Mouse (Mus musculus) natural killer cell, adult 2 months (primary cell): ENCODE results near the gene Egfr.

Experiments
- DNase-seq, 2 experiments: peaks; one replicate each; pipeline ENCODE4 v3.0.0; 2022; ENCODE audit warnings: low spot score in 2 of 2

The Egfr gene

DNA sequence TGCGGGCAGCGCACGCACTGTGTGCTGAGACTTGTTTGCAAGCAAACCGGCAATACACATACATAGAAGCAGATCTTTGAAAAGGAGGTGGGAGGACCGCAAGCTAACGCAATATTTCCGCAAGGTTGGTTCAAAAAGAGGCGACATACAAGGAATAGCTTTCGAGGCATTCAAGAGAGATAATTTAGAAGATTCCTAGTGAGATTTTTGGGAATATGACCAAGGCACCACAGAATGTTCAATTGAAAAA is 199.7 kb downstream of the Egfr start:
- DNase-seq, result no peak

DNA sequence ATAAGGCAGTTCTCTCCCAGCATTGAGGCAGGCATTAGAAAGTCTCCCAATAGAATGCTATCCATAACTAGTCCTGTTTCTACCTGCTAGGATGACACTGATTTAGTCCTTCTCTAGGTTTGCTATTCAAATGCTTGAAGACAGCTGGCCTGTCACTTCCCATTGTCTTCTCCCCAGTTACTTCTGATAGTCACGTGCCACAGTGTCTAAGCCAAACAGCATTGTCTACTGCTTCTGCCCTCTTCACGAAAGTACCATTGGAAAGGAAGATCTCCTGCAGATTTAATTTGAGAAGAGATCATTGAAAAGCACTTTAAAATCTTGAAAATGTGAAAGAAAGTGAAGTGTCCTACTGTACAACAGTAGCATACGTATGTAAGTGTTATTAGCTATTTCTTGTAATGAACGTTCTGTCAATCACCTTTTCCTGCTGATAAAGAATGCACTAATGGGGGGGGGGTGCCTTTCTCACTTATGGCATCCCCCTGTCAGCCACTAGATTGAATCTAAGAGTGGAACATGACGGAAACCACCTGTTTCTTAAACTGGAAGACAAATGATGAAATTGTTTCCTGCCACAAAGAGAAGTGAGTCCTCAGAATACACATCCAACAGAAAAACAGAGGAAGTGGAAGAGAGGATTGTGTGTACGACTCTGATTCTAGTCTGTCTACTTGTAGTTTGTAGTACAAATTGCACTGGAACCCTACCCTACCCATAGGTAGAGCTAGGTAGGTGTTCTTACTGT is 204.3 kb downstream of the Egfr start:
- no peak for DNase-seq

DNA sequence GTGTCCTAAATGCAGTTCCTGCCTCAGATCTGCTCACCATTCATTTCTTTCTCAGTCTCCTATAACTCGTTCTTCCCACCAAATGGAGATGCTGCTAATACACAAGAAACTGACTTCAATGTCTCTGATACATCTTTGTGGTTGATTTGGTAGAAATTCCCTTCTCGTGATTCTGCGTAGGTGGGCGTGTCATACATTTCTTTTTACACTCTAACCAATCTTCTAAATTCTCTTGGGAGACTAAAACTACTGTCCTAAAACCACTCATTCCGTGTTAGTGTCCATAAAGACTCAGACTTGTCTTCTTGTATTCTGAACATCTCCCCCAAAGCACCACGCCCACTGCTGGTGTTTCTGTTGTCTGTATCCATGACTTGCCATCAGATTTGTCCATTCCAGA is 205.0 kb downstream of the Egfr start:
- no peak for DNase-seq

DNA sequence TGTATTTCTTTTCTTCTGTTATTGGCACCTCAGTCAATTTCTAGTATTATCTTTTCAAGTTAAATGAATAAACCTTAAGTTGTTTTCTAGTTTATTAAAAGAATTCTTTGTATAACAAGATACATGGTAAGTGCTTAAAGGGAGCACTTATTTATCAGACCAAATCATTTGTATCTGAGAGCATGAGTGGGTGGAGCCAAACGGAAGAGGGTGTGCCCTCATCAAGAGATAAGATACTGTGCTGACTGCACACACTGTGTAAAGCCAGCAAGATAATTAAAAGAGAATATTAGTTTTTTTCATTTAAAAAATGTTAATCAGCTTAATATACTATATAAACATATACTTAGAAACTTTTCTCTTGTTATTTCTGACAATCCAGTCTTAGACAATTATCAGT is 206.5 kb downstream of the Egfr start:
- DNase-seq, result no peak
